Mouse (Mus musculus) midbrain, postnatal 0 days (tissue): Measurements from ENCODE around the gene Slc30a9. TPM values are rescaled to one million over a fixed set of nuclear protein-coding genes. Genes with fewer than 3 reads are reported as not detected.

Experiments used
- ATAC-seq: fragments of 200-750 bp; cut with Nextera tagmentation; 2 replicates; pipeline ENCODE4 v1.8.0; 2017; ENCODE audit warnings: moderate number of reproducible peaks, mild to moderate bottlenecking, moderate TSS enrichment, moderate library complexity; ENCODE audit not compliant: low FRiP score
- DNase-seq: peaks from one replicate; pipeline ENCODE4 v3.0.0-alpha.2; 2015; ENCODE audit warnings: low spot score
- H3K27ac ChIP-seq: fragments of 300-500 bp; sonication (generic); 2 replicates; pipeline ENCODE4 v1.5.1; 2014; ENCODE audit warnings: low read depth, mild to moderate bottlenecking, low read length, mixed read lengths
- H3K27me3 ChIP-seq: fragments of 300-500 bp; sonication (generic); 2 replicates; pipeline ENCODE4 v1.6.1; 2014; ENCODE audit warnings: low read length, control low read depth, mixed read lengths; ENCODE audit not compliant: insufficient read depth
- H3K36me3 ChIP-seq: fragments of 300-500 bp; sonication (generic); 2 replicates; pipeline ENCODE4 v1.6.1; 2014; ENCODE audit warnings: low read length, control low read depth, mixed read lengths; ENCODE audit not compliant: insufficient read depth
- H3K4me1 ChIP-seq: fragments of 300-500 bp; sonication (generic); 2 replicates; pipeline ENCODE4 v1.6.1; 2014; ENCODE audit warnings: mild to moderate bottlenecking, control low read depth, antibody characterized with exemption, low read length, mixed read lengths; ENCODE audit not compliant: insufficient read depth
- H3K4me2 ChIP-seq: fragments of 300-500 bp; sonication (generic); 2 replicates; pipeline ENCODE4 v1.6.1; 2014; ENCODE audit warnings: low read depth, mild to moderate bottlenecking, low read length, mixed read lengths; ENCODE audit not compliant: poor library complexity, severe bottlenecking
- H3K4me3 ChIP-seq: fragments of 300-500 bp; sonication (generic); 2 replicates; pipeline ENCODE4 v1.5.1; 2014; ENCODE audit warnings: low read depth, mild to moderate bottlenecking, low read length, moderate library complexity
- H3K9ac ChIP-seq: fragments of 300-500 bp; sonication (generic); replicated peaks from 2 replicates; pipeline ENCODE4 v1.6.1; 2014; ENCODE audit warnings: mild to moderate bottlenecking, low read length, moderate library complexity, mixed read lengths; ENCODE audit not compliant: poor library complexity, severe bottlenecking
- H3K9me3 ChIP-seq: fragments of 300-500 bp; sonication (generic); 2 replicates; pipeline ENCODE4 v1.6.1; 2016; ENCODE audit warnings: low read length, control low read depth
- CTCF ChIP-seq: IDR thresholded peaks from 2 replicates; pipeline ENCODE4 v1.5.1; 2016; ENCODE audit warnings: antibody characterized with exemption, mild to moderate bottlenecking
- WGBS: fragments of 180-500 bp; shearing (Covaris S2); extraction: QIAGEN DNeasy Blood & Tissue Kit; methylation state at CpG from one replicate; pipeline ENCODE4 v1.1.7; 2014; 5-methylcytosine and 5-hydroxymethylcytosine counted together
- polyA plus RNA-seq: library from polyadenylated mRNA; unstranded; fragments of >200 nt; fragmentation: Nextera tagmentation; extraction: Ambion mirVana; gene quantifications from 2 replicates; pipeline ENCODE4 v1.2.1, GENCODE M21; 2015
- total RNA-seq: library from RNA; depleted of rRNA; stranded (reverse); fragments of >200 nt; gene quantifications from 2 replicates; pipeline ENCODE4 v1.2.3, GENCODE M21; 2014

The Slc30a9 gene
- total and polyA plus RNA-seq, 2 experiments from 2014 or later: 99.5 to 176 TPM

GRCm38 (mm10) chr5:67266106-67266505 lies 40.6 kb upstream of the Slc30a9 start:
- peak; percentile 57 for TF ChIP-seq CTCF
- no peak overlapping the region for H3K4me3 ChIP-seq
- H3K9me3 ChIP-seq: no peaks in the 10 kb centered on the region
- no peak overlapping the region for H3K9ac ChIP-seq
- peaks cover 35% of the 10 kb centered on the region; the same call in 1 of the 2 replicates for H3K36me3 ChIP-seq
- no peak overlapping the region for H3K4me2 ChIP-seq
- WGBS: 90% methylated on average over 1 of the region's 1 CpGs
- peaks cover 7% of the 10 kb centered on the region; the same call in 1 of the 2 replicates for H3K4me1 ChIP-seq
- no peak for DNase-seq
- no peak for ATAC-seq
- H3K27me3 ChIP-seq: no peaks in the 10 kb centered on the region
- no peak overlapping the region for H3K27ac ChIP-seq

- H3K4me3 ChIP-seq: no peak overlapping the region
- no peak for TF ChIP-seq CTCF
- ATAC-seq (no peak), DNase-seq (no peak)
- peaks cover 31% of the 10 kb centered on the region; the same call in 1 of the 2 replicates for H3K36me3 ChIP-seq
- H3K27me3 ChIP-seq: no peaks in the 10 kb centered on the region
- no peak overlapping the region for H3K9ac ChIP-seq
- H3K27ac ChIP-seq: no peak overlapping the region
- whole genome bisulfite sequencing: 92% methylated on average over 8 of the region's 8 CpGs
- H3K4me2 ChIP-seq: no peak overlapping the region
- no peaks in the 10 kb centered on the region for H3K4me1 ChIP-seq
- no peaks in the 10 kb centered on the region for H3K9me3 ChIP-seq
These were observed 37.4 kb upstream of the Slc30a9 start for GRCm38 (mm10) chr5:67269309-67269708.

GRCm38 (mm10) chr5:67279407-67279806 lies 27.3 kb upstream of the Slc30a9 start:
- Histone ChIP-seq H3K36me3 (peaks cover 4% of the 10 kb centered on the region), H3K9me3 (no peaks in the 10 kb centered on the region)
- TF ChIP-seq CTCF: no peak

GRCm38 (mm10) chr5:67279840-67280239 lies 26.9 kb upstream of the Slc30a9 start:
- Histone ChIP-seq H3K4me1 (no peaks in the 10 kb centered on the region), H3K27ac (no peak overlapping the region), H3K4me3 (no peak overlapping the region), H3K9me3 (no peaks in the 10 kb centered on the region), H3K36me3 (peaks cover 7% of the 10 kb centered on the region), H3K27me3 (no peaks in the 10 kb centered on the region), H3K4me2 (no peak overlapping the region), H3K9ac (no peak overlapping the region)
- DNase-seq: no peak
- 98% methylated on average over 4 of the region's 4 CpGs for WGBS
- ATAC-seq: no peak
- TF ChIP-seq CTCF: no peak

More at GRCm38 (mm10) chr5:67279407-67279806, 27.3 kb upstream of the Slc30a9 start:
- no peak overlapping the region for H3K9ac ChIP-seq
- no peak overlapping the region for H3K27ac ChIP-seq
- 94% methylated on average over 9 of the region's 9 CpGs for WGBS
- ATAC-seq (no peak), DNase-seq (no peak)
- no peak overlapping the region for H3K4me3 ChIP-seq
- H3K4me2 ChIP-seq: no peak overlapping the region
- H3K4me1 ChIP-seq: no peaks in the 10 kb centered on the region
- H3K27me3 ChIP-seq: no peaks in the 10 kb centered on the region

- Histone ChIP-seq H3K27ac (no peak overlapping the region), H3K27me3 (no peaks in the 10 kb centered on the region), H3K4me3 (no peak overlapping the region), H3K36me3 (peaks cover 11% of the 10 kb centered on the region), H3K9ac (no peak overlapping the region), H3K9me3 (no peaks in the 10 kb centered on the region), H3K4me1 (no peaks in the 10 kb centered on the region), H3K4me2 (no peak overlapping the region)
- DNase-seq (no peak), ATAC-seq (no peak)
- TF ChIP-seq CTCF: no peak
- 93% methylated on average over 4 of the region's 4 CpGs for WGBS
These were observed 26.4 kb upstream of the Slc30a9 start for GRCm38 (mm10) chr5:67280400-67280799.

- Histone ChIP-seq H3K9me3 (no peaks in the 10 kb centered on the region), H3K4me1 (no peaks in the 10 kb centered on the region), H3K27ac (no peak overlapping the region), H3K27me3 (no peaks in the 10 kb centered on the region), H3K4me3 (no peak overlapping the region), H3K4me2 (no peak overlapping the region), H3K9ac (no peak overlapping the region), H3K36me3 (0 out of 2 replicates have a peak, but pooled peaks cover 5% of the 10 kb centered on the region)
- DNase-seq (no peak), ATAC-seq (no peak)
- TF ChIP-seq CTCF: no peak
- 88% methylated on average over 3 of the region's 3 CpGs for WGBS
These were observed 11.7 kb upstream of the Slc30a9 start for GRCm38 (mm10) chr5:67295029-67295428.
